Mouse (Mus musculus): Measurements from ENCODE around the gene Gm29554.
"Not testable (repeated sequence)": the region's sequence is repeated elsewhere in the genome, so short reads cannot be mapped to it uniquely, and the experiment has no call there.

The Gm29554 gene

DNA sequence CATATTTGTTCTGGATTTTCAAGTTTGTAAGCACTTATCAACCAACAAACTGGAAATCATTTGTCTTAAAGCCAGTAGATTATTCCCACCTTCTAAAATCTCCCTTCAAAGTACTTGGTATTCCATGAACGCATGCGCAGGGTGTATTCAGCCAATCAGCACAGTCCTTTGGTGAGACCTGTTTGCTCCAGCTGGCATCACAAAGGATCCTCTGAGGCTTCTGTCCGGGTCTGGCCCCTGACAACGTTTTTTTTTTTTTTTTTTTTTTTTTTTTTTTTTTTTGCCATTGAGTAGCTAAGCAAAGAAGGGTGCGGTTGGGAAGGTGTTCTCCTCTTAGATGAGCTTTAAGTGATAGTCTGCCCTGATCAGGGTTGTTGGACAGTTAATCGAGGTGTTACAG lies at the start of gene Gm29554:
Gm29554 (plus strand) TSS at position 301 of the 400 bp plus-strand sequence.
- not testable (repeated sequence) for DNase-seq (ENCODE audit: low read depth, low spot score)

Data from ZHBTc4 (cell line).